Mouse (Mus musculus) embryonic facial prominence, embryonic 13.5 days (tissue): ENCODE data around the gene S100a3. TPM values are rescaled to one million over a fixed set of nuclear protein-coding genes. Genes with fewer than 3 reads are reported as not detected.

ENCODE experiments used
- ATAC-seq: fragments of 200-750 bp; cut with Nextera tagmentation; 2 replicates; pipeline ENCODE4 v1.8.0; 2017; ENCODE audit warnings: low read depth; ENCODE audit not compliant: insufficient number of reproducible peaks, insufficient read depth, low FRiP score, low TSS enrichment
- H3K27ac ChIP-seq: fragments of 300-500 bp; sonication (generic); 2 replicates; pipeline ENCODE4 v1.5.1; 2015; ENCODE audit warnings: moderate library complexity, mild to moderate bottlenecking, inconsistent platforms
- H3K27me3 ChIP-seq: fragments of 300-500 bp; sonication (generic); 2 replicates; pipeline ENCODE4 v1.6.1; 2015; ENCODE audit warnings: mild to moderate bottlenecking, inconsistent platforms
- H3K36me3 ChIP-seq: fragments of 300-500 bp; sonication (generic); 2 replicates; pipeline ENCODE4 v1.6.1; 2015; ENCODE audit warnings: mild to moderate bottlenecking, inconsistent platforms
- H3K4me1 ChIP-seq: fragments of 300-500 bp; sonication (generic); 2 replicates; pipeline ENCODE4 v1.6.1; 2015; ENCODE audit warnings: inconsistent platforms
- H3K4me2 ChIP-seq: fragments of 300-500 bp; sonication (generic); 2 replicates; pipeline ENCODE4 v1.6.1; 2015; ENCODE audit warnings: moderate library complexity, mild to moderate bottlenecking, inconsistent platforms
- H3K4me3 ChIP-seq: fragments of 300-500 bp; sonication (generic); 2 replicates; pipeline ENCODE4 v1.5.1; 2015; ENCODE audit warnings: mild to moderate bottlenecking, inconsistent platforms
- H3K9ac ChIP-seq: fragments of 300-500 bp; sonication (generic); 2 replicates; pipeline ENCODE4 v1.6.1; 2015; ENCODE audit warnings: mild to moderate bottlenecking, inconsistent platforms
- H3K9me3 ChIP-seq: fragments of 300-500 bp; sonication (generic); 2 replicates; pipeline ENCODE4 v1.6.1; 2016; ENCODE audit warnings: inconsistent platforms
- WGBS: fragments of 180-500 bp; shearing (Covaris S2); methylation state at CpG from one replicate; pipeline ENCODE4 v1.1.7; 2015; ENCODE audit warnings: mixed read lengths; 5-methylcytosine and 5-hydroxymethylcytosine counted together
- polyA plus RNA-seq: library from polyadenylated mRNA; unstranded; fragments of >200 nt; fragmentation: Nextera tagmentation; extraction: Ambion mirVana; gene quantifications from 2 replicates; pipeline ENCODE4 v1.2.1, GENCODE M21; 2015

The S100a3 gene
- polyA plus RNA-seq: 0.44 and 0.62 TPM in 2 replicates

DNA sequence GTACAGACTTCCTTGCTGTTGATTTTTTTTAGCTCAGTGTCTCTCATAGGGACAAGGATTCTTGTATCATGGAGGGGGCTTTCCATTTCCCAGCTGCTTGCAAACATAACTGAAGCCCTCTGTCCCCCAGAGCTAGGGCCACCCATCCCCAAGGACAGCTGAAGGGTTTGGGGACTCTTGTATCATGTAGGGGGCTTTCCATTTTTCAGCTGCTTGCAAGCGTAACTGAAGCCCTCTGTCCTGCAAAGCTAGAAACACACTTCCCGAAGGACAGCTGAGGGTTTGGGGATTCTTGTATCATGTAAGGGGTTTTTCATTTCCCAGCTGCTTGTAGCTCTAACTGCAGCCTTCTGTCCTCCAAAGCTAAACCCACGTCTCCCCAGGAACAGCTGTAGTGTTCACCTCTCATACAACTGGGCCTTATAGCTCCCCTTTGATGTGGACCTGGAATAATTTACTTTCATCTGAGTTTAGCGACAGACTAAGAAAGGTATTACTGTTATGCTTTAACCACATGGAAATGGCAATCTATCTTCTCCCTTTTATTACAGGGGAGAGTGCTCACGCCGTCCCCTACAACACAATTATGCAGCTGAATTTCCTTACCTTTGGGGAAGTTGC is at the start of gene S100a3:
Gene S100a3 (plus strand): TSS at position 571 of the 621 bp plus-strand sequence.
- H3K36me3 ChIP-seq: no peaks in the 10 kb centered on the region
- H3K4me2 ChIP-seq: no peak within 1 kb of the TSS
- 71% methylated on average over 6 of the region's 6 CpGs for WGBS
- H3K27ac ChIP-seq: no peak within 1 kb of the TSS
- H3K9ac ChIP-seq: no peak within 1 kb of the TSS
- no peaks in the 10 kb centered on the region for H3K27me3 ChIP-seq
- H3K4me1 ChIP-seq: peaks cover 4% of the 10 kb centered on the region; the same call in 1 of the 2 replicates
- no peak for ATAC-seq
- H3K4me3 ChIP-seq: no peak within 1 kb of the TSS
- H3K9me3 ChIP-seq: no peaks in the 10 kb centered on the region

- Histone ChIP-seq H3K4me1 (peaks cover 34% of the 10 kb centered on the region), H3K27me3 (peaks cover 21% of the 10 kb centered on the region; the same call in 1 of the 2 replicates), H3K27ac (no peak overlapping the region), H3K4me2 (no peak overlapping the region), H3K9me3 (no peaks in the 10 kb centered on the region), H3K36me3 (peaks cover 4% of the 10 kb centered on the region; the same call in 1 of the 2 replicates), H3K9ac (no peak overlapping the region), H3K4me3 (no peak overlapping the region)
- no peak for ATAC-seq
- WGBS: 88% methylated on average over 5 of the region's 5 CpGs
Measured at GRCm38 (mm10) chr3:90512276-90512675, 48.1 kb upstream of the S100a3 start.

DNA sequence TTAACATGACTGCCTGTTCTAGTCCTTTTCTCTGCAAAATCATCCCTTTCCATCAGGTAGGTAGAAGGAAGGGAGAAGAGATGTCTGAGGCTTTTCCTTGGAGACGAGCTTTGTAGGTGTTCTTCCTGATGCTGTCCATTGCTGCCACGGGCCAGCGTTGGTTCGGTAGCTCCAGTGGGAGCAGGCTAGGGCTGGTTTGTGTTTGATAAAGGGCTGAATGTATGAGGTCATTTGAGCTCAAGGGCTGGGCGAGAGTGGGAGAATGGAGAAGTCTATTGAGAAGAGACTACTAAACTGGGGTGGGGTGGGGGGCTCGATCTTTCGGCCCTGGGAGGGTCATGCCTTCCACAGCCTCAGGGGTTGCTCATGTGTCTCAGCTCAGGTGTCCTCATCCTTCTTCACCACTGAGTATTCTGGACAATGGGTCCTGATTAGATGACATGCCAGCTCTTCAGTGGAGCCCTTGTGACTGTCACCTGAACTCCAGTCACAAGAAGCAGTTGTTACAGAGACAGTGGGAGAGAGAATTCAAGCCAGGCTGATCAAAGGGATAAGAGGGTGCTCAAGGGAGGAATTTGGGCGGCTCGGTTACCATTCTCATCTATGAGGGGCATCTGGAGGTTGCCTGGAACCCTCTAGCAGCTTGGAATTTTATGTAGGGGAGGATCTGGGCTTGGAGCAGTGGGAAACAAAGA is 47.3 kb upstream of the S100a3 start:
- H3K27ac ChIP-seq: no peak overlapping the region
- peaks cover 26% of the 10 kb centered on the region for H3K4me1 ChIP-seq
- no peak for ATAC-seq
- no peaks in the 10 kb centered on the region for H3K36me3 ChIP-seq
- H3K4me2 ChIP-seq: peak overlapping the region; percentile 81; the same call in 1 of the 2 replicates
- H3K9me3 ChIP-seq: no peaks in the 10 kb centered on the region
- WGBS: 70% methylated on average over 9 of the region's 9 CpGs
- peaks cover 21% of the 10 kb centered on the region; the same call in 1 of the 2 replicates for H3K27me3 ChIP-seq
- H3K9ac ChIP-seq: no peak overlapping the region; the same call in 1 of the 2 replicates
- H3K4me3 ChIP-seq: no peak overlapping the region

- Histone ChIP-seq H3K9me3 (no peaks in the 10 kb centered on the region), H3K36me3 (no peaks in the 10 kb centered on the region), H3K9ac (peak within 1 kb of the TSS; percentile 69), H3K27me3 (peaks cover 21% of the 10 kb centered on the region; the same call in 1 of the 2 replicates), H3K4me2 (peak within 1 kb of the TSS; percentile 81), H3K4me1 (peaks cover 25% of the 10 kb centered on the region), H3K27ac (peak within 1 kb of the TSS; percentile 16; the same call in 1 of the 2 replicates), H3K4me3 (peak within 1 kb of the TSS; percentile 47)
- ATAC-seq: no peak
- 6% methylated on average over 25 of the region's 25 CpGs for WGBS
Measured at GRCm38 (mm10) chr3:90513796-90514590, 46.4 kb upstream of the S100a3 start, which contains the start of the genes S100a1 and S100a13. TSS of gene S100a1 (minus strand) at chr3:90514392. TSS of gene S100a13 (plus strand) at chr3:90514435.

DNA sequence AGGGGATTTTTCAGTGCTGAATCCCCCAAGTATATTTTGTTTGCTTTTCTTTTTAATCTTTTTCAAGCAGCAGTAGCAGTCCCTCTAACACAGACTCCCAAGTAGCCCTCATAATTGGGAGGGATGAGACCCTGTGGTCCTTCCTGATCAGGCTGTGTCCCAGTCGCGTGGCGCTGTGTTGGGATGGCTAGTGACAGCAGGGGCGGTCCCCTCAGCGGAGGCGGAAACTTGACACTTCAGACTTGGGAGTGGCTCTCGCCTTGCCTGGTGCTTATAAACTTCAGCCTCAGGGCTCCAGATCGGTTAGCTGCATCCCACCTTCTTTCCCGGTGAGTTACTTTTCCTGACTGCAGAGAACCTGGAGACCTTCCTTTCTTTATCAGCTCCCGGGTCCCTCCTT is 45.7 kb upstream of the S100a3 start:
- under 1% methylated on average over 10 of the region's 10 CpGs for WGBS
- Histone ChIP-seq H3K4me2 (peak overlapping the region; percentile 81), H3K9me3 (no peaks in the 10 kb centered on the region), H3K36me3 (no peaks in the 10 kb centered on the region), H3K27ac (peak overlapping the region; percentile 16; the same call in 1 of the 2 replicates), H3K27me3 (peaks cover 21% of the 10 kb centered on the region; the same call in 1 of the 2 replicates), H3K4me1 (peaks cover 24% of the 10 kb centered on the region), H3K4me3 (peak overlapping the region; percentile 47), H3K9ac (peak overlapping the region; percentile 69)
- peak; percentile 41; the same call in 1 of the 2 replicates for ATAC-seq

- peaks cover 21% of the 10 kb centered on the region; the same call in 1 of the 2 replicates for H3K27me3 ChIP-seq
- H3K4me2 ChIP-seq: peak overlapping the region; percentile 81
- ATAC-seq: no peak
- H3K27ac ChIP-seq: no peak overlapping the region
- peaks cover 22% of the 10 kb centered on the region for H3K4me1 ChIP-seq
- H3K36me3 ChIP-seq: no peaks in the 10 kb centered on the region
- H3K9me3 ChIP-seq: no peaks in the 10 kb centered on the region
- WGBS: 52% methylated on average over 1 of the region's 1 CpGs
- peak overlapping the region; percentile 69 for H3K9ac ChIP-seq
- peak overlapping the region; percentile 47 for H3K4me3 ChIP-seq
Measured at GRCm38 (mm10) chr3:90515242-90515641, 45.1 kb upstream of the S100a3 start.

DNA sequence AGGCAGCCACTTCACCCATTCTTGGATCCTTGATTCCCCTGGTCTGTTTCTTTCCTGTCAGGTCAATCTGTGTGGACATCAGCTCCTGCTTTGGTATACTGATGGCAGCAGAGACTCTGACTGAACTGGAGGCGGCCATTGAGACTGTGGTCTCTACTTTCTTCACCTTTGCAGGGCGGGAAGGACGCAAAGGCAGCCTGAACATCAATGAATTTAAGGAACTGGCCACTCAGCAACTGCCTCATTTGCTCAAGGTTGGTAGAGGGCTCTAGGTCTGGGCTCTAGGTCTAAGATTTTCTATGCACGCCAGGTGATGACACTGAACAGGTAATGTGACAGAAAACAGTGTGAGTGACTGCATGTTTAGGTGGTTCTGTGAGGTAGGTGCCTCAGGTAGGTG is 44.6 kb upstream of the S100a3 start:
- no peak overlapping the region for H3K4me3 ChIP-seq
- WGBS: 83% methylated on average over 4 of the region's 4 CpGs
- no peaks in the 10 kb centered on the region for H3K9me3 ChIP-seq
- no peaks in the 10 kb centered on the region for H3K36me3 ChIP-seq
- H3K27ac ChIP-seq: no peak overlapping the region
- H3K4me2 ChIP-seq: no peak overlapping the region
- ATAC-seq: no peak
- H3K27me3 ChIP-seq: peaks cover 20% of the 10 kb centered on the region; the same call in 1 of the 2 replicates
- H3K9ac ChIP-seq: no peak overlapping the region
- H3K4me1 ChIP-seq: peaks cover 22% of the 10 kb centered on the region

GRCm38 (mm10) chr3:90517711-90518110 is 42.7 kb upstream of the S100a3 start:
- Histone ChIP-seq H3K9me3 (no peaks in the 10 kb centered on the region), H3K36me3 (no peaks in the 10 kb centered on the region), H3K4me3 (no peak overlapping the region), H3K27me3 (peaks cover 10% of the 10 kb centered on the region; the same call in 1 of the 2 replicates), H3K4me1 (peaks cover 22% of the 10 kb centered on the region), H3K9ac (no peak overlapping the region), H3K4me2 (no peak overlapping the region), H3K27ac (no peak overlapping the region)
- ATAC-seq: no peak
- WGBS: 86% methylated on average over 4 of the region's 4 CpGs

DNA sequence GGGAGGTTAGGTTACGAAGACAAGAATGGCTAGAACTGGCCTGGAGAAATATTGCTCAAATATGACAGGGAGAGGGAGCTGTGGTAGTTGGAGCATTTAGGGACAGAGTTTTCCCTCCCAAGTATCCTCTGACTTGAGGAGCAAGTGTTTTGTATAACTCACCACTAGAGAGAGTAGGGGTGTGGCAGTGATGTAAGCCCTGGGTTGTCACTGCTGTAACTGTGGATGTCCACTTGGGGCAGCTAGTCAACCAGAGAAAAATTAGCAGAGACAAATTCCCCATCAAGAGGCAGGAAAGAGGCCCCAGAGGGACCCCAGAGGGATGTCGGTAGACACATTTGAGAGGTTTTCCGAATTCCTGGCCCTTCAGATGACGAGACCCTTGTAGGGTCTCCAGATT is 35.0 kb upstream of the S100a3 start:
- Histone ChIP-seq H3K9ac (no peak overlapping the region), H3K27me3 (no peaks in the 10 kb centered on the region), H3K4me1 (0 out of 2 replicates have a peak, but pooled peaks cover 6% of the 10 kb centered on the region), H3K36me3 (no peaks in the 10 kb centered on the region), H3K4me3 (no peak overlapping the region), H3K27ac (no peak overlapping the region), H3K4me2 (no peak overlapping the region), H3K9me3 (peaks cover 3% of the 10 kb centered on the region; the same call in 1 of the 2 replicates)
- 46% methylated on average over 4 of the region's 4 CpGs for WGBS
- no peak for ATAC-seq

DNA sequence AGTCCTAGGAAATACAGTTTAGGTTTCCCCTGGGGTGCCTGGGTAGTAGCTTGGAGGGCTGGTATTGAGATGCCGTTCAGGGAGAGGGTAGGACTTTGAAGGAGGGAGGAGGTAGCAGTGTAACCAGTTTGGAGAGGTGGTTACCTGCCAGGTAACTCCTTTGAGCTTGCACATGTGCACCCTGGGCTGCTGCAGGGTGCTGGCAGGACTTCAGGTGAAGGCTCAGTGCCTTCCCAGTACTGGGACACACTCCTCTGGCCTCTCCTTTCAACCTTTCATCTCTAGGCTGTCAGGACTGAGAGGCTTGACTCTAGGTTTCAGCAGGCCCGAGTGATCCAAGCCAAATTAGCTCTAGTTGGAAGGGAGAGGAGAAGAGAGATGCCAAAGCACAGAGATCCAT is 34.3 kb upstream of the S100a3 start:
- H3K9me3 ChIP-seq: peaks cover 3% of the 10 kb centered on the region; the same call in 1 of the 2 replicates
- H3K36me3 ChIP-seq: no peaks in the 10 kb centered on the region
- H3K4me3 ChIP-seq: no peak overlapping the region
- H3K9ac ChIP-seq: no peak overlapping the region
- no peak for ATAC-seq
- peak overlapping the region; percentile 51; the same call in 1 of the 2 replicates for H3K27ac ChIP-seq
- H3K4me2 ChIP-seq: no peak overlapping the region
- WGBS: 52% methylated on average over 2 of the region's 2 CpGs
- H3K4me1 ChIP-seq: 0 out of 2 replicates have a peak, but pooled peaks cover 6% of the 10 kb centered on the region
- no peaks in the 10 kb centered on the region for H3K27me3 ChIP-seq

GRCm38 (mm10) chr3:90526580-90526979 is 33.8 kb upstream of the S100a3 start, which contains the start of gene S100a14:
TSS of gene S100a14 (plus strand) at chr3:90526856.
- WGBS: 52% methylated on average over 5 of the region's 5 CpGs
- H3K4me2 ChIP-seq: peak within 1 kb of the TSS; percentile 11
- H3K27me3 ChIP-seq: no peaks in the 10 kb centered on the region
- no peak within 1 kb of the TSS for H3K9ac ChIP-seq
- peaks cover 3% of the 10 kb centered on the region; the same call in 1 of the 2 replicates for H3K9me3 ChIP-seq
- 0 out of 2 replicates have a peak, but pooled peaks have one; percentile 45 for ATAC-seq
- no peaks in the 10 kb centered on the region for H3K36me3 ChIP-seq
- H3K4me3 ChIP-seq: no peak within 1 kb of the TSS
- peak within 1 kb of the TSS; percentile 51; the same call in 1 of the 2 replicates for H3K27ac ChIP-seq
- H3K4me1 ChIP-seq: 0 out of 2 replicates have a peak, but pooled peaks cover 6% of the 10 kb centered on the region
